Mouse (Mus musculus): Measurements from ENCODE around the gene Fgf22. TPM values are rescaled to one million over a fixed set of nuclear protein-coding genes. Genes with fewer than 3 reads are reported as not detected.

Fgf22 gene
- polyA plus RNA-seq, 1 experiment from 2014 or later = 1.00 TPM

DNA sequence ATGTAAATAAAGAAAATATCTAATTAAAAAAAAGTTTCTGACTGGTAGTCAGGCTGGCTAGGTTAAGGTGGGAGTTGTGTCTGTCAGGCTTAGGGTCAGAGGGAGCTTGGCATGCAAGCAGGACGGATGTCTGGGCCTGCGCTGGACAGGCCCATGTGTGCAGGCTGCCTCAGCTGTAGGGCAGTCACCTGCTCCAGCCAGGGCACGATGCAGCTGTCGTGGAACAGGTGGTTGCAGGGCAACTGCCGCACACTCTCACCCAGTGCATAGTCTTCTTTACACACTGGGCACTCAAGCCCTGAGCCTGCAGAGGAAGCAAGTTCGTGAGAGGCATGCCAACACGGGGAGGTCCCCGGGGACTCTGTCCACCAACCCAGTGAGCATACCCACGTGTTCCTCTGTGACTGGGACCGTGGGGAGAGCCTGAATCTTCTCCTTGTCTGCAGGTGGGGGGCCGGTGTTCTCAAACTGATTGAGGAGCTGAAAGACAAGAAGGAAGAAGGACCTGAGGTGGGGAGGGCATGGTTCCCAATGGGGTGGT, 5.8 kb downstream of the Fgf22 start:
- Histone ChIP-seq H3K27ac (no peak overlapping the region), H3K36me3 (peaks cover 75% of the 10 kb centered on the region), H3K4me2 (no peak overlapping the region), H3K9ac (no peak overlapping the region), H3K27me3 (0 out of 2 replicates have a peak, but pooled peaks cover under 1% of the 10 kb centered on the region), H3K4me1 (replicated peaks) (peaks cover 30% of the 10 kb centered on the region), H3K9me3 (no peaks in the 10 kb centered on the region), H3K4me3 (no peak overlapping the region)
- WGBS = 91% methylated on average over 11 of the region's 11 CpGs
- ATAC-seq (ENCODE audit: low FRiP score) = no peak

DNA sequence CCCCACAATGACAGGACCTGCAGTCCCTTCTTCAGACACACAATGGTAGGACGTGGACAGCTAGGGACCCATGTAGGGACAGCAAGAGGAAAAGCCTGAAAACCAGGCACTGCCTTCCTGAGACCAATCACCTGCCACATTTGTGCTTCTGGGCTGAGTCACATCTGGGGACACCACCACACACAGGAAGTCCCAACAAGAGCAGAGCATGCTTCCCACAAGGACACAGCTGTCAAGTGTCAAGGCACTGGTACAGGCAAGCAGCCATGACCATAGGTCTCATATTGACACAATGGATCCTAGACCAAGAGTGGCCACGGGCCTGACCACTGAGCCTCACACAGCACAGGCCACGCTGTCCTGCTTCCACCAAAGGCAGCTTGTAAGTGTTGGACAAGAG, 8.0 kb downstream of the Fgf22 start:
- 85% methylated on average over 3 of the region's 3 CpGs for WGBS
- no peak for ATAC-seq (ENCODE audit: low FRiP score)
- Histone ChIP-seq H3K9ac (peak overlapping the region; percentile 49; the same call in 1 of the 2 replicates), H3K4me2 (no peak overlapping the region), H3K4me3 (no peak overlapping the region), H3K27ac (no peak overlapping the region), H3K27me3 (no peaks in the 10 kb centered on the region), H3K36me3 (peaks cover 53% of the 10 kb centered on the region), H3K9me3 (no peaks in the 10 kb centered on the region), H3K4me1 (replicated peaks) (peaks cover 37% of the 10 kb centered on the region)

DNA sequence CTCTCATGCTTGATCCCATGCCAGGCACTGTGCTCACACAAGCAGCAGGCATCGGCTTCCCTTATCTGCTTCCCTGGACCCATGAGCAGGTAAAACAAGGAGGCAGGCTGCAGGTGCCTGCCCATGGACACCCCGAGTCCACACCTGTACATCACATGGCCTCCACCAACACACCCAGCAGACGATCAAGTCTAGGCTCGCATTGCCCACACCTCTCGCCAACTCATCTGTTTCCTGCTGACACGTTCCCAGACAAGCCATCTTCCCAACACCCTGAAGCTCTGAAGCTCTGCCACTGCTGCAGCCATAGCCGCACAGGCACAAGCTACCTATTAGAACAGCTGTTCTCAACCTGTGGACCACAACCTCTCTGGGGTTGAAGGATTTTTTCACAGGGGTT, 9.4 kb downstream of the Fgf22 start:
- no peak for ATAC-seq (ENCODE audit: low FRiP score)
- Histone ChIP-seq H3K4me2 (no peak overlapping the region), H3K27ac (no peak overlapping the region), H3K4me3 (no peak overlapping the region), H3K9ac (peak overlapping the region; percentile 95; the same call in 1 of the 2 replicates), H3K36me3 (peaks cover 39% of the 10 kb centered on the region), H3K27me3 (no peaks in the 10 kb centered on the region), H3K9me3 (no peaks in the 10 kb centered on the region), H3K4me1 (replicated peaks) (peaks cover 46% of the 10 kb centered on the region)
- WGBS = 92% methylated on average over 7 of the region's 7 CpGs

DNA sequence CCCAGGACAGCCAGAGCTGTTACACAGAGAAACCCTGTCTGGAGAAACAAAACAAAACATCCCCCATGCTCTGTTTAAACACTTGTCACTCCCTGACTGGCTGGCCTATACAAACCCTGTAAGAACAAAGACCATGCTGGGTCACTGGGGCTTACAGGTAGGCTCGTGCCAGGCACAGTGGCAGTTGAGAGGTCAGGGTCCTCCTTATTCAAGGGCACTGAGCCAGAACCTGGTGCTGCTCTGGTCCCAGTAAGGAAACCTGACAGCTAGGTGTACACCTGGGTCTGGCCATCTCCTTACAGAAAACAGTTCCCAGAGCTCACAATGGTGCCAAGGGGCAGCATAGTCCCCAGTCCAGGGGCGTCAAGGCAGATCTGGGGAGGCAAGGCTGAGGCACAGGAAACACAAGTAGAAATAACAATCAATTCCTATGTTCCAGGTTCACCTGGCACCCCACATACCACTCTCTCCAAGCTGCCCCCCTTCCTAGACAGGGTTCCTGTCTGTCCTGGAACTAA, 10.4 kb downstream of the Fgf22 start:
- Histone ChIP-seq H3K27me3 (no peaks in the 10 kb centered on the region), H3K4me2 (peak overlapping the region; percentile 97), H3K9me3 (no peaks in the 10 kb centered on the region), H3K4me1 (replicated peaks) (peaks cover 46% of the 10 kb centered on the region), H3K36me3 (peaks cover 31% of the 10 kb centered on the region), H3K27ac (no peak overlapping the region), H3K4me3 (peak overlapping the region; percentile 91), H3K9ac (peak overlapping the region; percentile 95)
- 62% methylated on average over 2 of the region's 2 CpGs for WGBS
- ATAC-seq (ENCODE audit: low FRiP score) = no peak

DNA sequence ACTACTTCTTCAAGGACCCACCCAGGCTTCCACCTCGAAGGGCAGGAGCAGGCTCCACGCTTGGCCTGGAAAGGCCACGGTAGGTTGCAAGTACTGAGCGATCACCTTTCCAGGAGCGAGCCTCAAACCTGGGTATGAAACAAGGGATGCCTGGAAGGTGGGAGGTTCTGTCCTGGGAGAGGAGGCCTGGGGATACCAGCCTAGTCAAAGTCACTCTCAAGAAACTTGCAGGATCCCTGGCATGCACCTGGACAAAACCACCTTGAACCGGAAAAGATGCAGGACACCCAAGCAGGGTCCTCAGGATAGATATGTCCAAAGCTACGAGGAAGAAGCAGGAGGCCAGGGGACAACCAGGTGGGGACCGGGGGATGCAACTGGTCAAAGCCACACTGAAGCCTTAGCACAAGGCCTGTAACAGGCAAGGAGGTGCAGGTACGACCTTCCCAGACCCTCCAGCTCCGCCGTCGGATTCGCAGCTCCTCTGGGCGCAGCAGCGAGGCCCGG, 11.2 kb downstream of the Fgf22 start:
- Histone ChIP-seq H3K4me3 (peak overlapping the region; percentile 91), H3K36me3 (peaks cover 23% of the 10 kb centered on the region), H3K27ac (peak overlapping the region; percentile 94), H3K27me3 (peaks cover 7% of the 10 kb centered on the region; the same call in 1 of the 2 replicates), H3K4me2 (peak overlapping the region; percentile 97), H3K9ac (peak overlapping the region; percentile 95), H3K9me3 (no peaks in the 10 kb centered on the region), H3K4me1 (replicated peaks) (peaks cover 46% of the 10 kb centered on the region)
- ATAC-seq (ENCODE audit: low FRiP score) = peak; percentile 9
- 9% methylated on average over 16 of the region's 16 CpGs for WGBS

DNA sequence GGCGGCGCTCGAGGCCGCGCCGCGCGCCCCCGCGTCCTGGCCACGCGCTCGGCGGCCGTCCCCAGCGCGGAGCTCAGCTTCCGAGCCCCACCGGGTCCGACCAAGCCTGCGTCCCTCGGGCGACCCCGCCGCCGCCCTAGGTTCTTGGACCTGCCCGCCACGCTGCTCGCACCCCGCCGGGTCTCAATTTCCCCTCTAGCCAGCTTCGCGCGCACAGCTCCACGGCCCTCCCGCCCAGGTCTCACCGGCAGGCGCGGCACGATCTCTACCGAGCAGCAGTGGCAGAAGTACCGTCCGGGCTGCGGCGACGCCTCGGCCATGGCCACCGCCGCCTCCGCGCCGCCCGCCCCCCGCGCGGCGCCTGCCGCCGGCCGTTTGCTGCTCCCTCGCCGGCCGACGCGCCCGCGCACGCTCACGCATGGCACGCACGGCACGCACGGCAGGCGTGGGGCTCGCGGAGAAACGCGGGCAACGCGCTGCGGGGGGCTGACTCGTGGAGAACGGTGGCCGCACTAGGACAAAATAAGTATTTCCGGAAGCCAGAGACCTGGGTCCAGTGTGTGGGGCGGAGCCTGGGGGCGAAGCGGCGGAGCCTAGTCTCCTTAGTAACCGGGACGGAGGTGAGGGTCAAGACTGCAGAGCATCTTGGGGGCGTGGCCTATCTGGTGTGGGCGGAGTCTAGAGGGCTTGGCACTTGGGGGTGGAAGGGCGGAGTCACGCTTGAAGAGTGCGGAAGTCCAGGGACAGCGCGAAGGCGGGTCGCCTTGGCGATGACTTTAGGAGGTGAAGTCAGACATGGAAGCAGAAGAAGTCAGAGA, 11.8 kb downstream of the Fgf22 start, which contains the start of gene Rnf126:
Gene Rnf126, minus strand, starts transcription at position 445 of the 818 bp plus-strand sequence.
- H3K27me3 ChIP-seq = peaks cover 8% of the 10 kb centered on the region; the same call in 1 of the 2 replicates
- H3K4me2 ChIP-seq = peak within 1 kb of the TSS; percentile 97
- H3K9ac ChIP-seq = peak within 1 kb of the TSS; percentile 95
- peaks cover 17% of the 10 kb centered on the region for H3K36me3 ChIP-seq
- peak; percentile 89 for ATAC-seq (ENCODE audit: low FRiP score)
- peaks cover 46% of the 10 kb centered on the region for H3K4me1 ChIP-seq (replicated peaks)
- H3K27ac ChIP-seq = peak within 1 kb of the TSS; percentile 94
- under 1% methylated on average over 101 of the region's 101 CpGs for WGBS
- H3K4me3 ChIP-seq = peak within 1 kb of the TSS; percentile 91
- H3K9me3 ChIP-seq = no peaks in the 10 kb centered on the region

DNA sequence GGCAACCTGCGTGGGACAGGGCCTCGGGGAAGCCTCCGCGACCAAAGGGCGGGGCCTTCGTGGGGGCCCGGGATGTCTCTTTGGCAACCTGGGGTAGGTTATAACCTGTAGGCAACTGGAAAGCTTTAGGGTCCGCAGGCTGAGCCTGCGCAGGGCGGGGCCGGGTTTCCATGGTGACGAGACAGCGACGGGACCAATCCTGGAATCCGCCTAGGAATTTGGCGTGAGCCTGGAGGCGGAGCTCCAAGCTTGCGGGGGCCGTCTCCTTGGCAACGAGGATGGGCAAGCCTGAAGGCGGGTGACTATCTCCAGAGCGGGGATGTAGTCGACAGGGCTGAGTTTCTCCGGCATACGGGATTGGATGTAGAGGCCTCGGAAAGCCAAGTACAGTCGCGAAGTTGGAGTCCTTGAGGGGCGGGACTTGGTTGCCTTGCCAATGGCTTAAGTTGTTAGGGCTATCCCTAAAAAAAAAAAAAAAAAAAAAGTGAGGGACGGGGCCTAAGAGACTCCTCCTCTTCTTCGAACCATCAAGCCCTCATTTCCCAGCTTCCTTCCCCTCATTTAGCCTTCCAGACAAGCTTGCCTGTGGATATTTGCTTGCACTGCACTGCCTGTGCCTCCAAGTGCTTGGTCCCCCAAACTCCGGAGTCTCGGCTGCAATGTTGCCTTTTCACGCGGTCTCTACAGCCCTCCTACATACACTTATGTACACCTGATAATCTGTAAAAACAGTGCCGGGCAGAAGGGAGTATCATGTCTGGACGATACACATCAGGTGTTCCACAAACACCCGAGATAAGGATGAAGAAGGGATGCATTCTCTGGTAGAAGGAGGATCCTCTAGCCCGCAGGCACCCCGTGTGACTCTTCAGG, 12.7 kb downstream of the Fgf22 start:
- WGBS = 11% methylated on average over 40 of the region's 40 CpGs

DNA sequence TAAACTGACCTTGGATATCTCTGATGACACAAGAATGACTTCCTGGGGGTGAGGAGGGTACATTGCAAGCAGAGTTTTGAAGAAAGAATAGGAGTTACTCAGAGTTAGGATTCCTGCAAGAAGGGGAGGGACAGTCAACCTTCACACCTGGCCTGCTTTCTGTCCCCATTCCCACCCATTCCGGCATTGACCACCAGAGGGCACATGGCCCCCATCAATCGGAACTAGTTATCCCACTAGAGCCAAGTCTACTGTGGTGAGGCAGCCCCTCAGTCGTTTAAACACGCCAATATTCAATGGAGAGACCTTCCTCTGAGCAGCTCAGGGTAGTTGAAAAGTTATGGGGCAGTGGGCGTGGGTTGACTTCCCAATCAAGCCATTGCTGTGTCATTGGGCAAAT, 13.5 kb downstream of the Fgf22 start:
- peaks cover 40% of the 10 kb centered on the region for H3K4me1 ChIP-seq (replicated peaks)
- no peak for ATAC-seq (ENCODE audit: low FRiP score)
- no peaks in the 10 kb centered on the region for H3K36me3 ChIP-seq
- no peak overlapping the region for H3K4me3 ChIP-seq
- no peaks in the 10 kb centered on the region for H3K9me3 ChIP-seq
- H3K4me2 ChIP-seq = peak overlapping the region; percentile 97; the same call in 1 of the 2 replicates
- 2% methylated on average over 5 of the region's 5 CpGs for WGBS
- H3K27me3 ChIP-seq = peaks cover 8% of the 10 kb centered on the region; the same call in 1 of the 2 replicates
- H3K9ac ChIP-seq = no peak overlapping the region
- H3K27ac ChIP-seq = peak overlapping the region; percentile 94; the same call in 1 of the 2 replicates

More for the DNA sequence above, 12.7 kb downstream of the Fgf22 start:
- ATAC-seq (ENCODE audit: low FRiP score) = peak; percentile 88
- peak overlapping the region; percentile 94 for H3K27ac ChIP-seq
- peaks cover 8% of the 10 kb centered on the region for H3K36me3 ChIP-seq
- H3K27me3 ChIP-seq = peaks cover 8% of the 10 kb centered on the region; the same call in 1 of the 2 replicates
- peak overlapping the region; percentile 97 for H3K4me2 ChIP-seq
- H3K4me3 ChIP-seq = peak overlapping the region; percentile 91
- H3K9me3 ChIP-seq = no peaks in the 10 kb centered on the region
- H3K4me1 ChIP-seq (replicated peaks) = peaks cover 46% of the 10 kb centered on the region
- H3K9ac ChIP-seq = peak overlapping the region; percentile 95

DNA sequence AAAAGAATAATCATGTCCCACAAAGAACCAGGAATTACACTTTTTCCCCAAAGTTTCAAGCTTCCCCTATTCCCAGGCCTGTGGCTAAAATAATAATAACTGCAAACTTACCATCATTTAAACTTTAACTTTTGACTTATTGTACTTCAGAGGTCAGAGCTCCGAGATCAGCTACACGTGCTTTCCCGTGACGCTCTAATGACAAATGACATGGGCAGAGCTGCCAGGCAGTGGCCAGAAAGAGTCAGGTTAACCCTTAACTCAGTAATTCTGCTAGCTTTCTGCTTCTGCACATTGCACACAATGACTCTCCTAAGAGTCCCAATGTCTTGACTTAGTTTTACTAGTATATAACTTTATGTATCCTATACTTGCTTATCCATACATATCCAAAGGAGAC, 14.5 kb downstream of the Fgf22 start:
- no peak for ATAC-seq (ENCODE audit: low FRiP score)
- Histone ChIP-seq H3K9ac (no peak overlapping the region), H3K27ac (no peak overlapping the region), H3K4me3 (no peak overlapping the region), H3K36me3 (no peaks in the 10 kb centered on the region), H3K27me3 (peaks cover 8% of the 10 kb centered on the region; the same call in 1 of the 2 replicates), H3K4me1 (replicated peaks) (peaks cover 30% of the 10 kb centered on the region), H3K4me2 (no peak overlapping the region), H3K9me3 (no peaks in the 10 kb centered on the region)
- WGBS = 25% methylated on average over 4 of the region's 4 CpGs

DNA sequence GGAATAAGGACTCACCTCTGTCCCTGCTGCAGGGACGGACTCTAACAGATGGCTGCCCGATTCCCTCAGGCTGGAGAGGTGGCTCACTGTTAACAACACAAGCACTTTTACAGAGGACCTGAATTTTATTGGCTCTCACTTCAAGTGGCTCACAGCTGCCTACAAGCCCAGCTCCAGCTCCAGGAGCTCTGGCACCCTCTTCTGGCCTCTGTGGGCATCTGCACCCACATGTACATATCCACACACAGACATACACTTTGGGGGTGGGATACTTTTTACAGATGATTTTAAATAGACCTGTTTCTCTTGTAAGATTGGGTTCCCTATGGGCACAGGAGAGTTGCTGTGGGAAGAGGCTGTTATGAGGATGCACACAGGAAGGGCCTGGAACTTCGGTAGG, 17.4 kb downstream of the Fgf22 start:
- Histone ChIP-seq H3K27ac (no peak overlapping the region), H3K9me3 (no peaks in the 10 kb centered on the region), H3K4me3 (no peak overlapping the region), H3K36me3 (no peaks in the 10 kb centered on the region), H3K4me2 (no peak overlapping the region), H3K4me1 (replicated peaks) (peaks cover 17% of the 10 kb centered on the region), H3K27me3 (peaks cover 26% of the 10 kb centered on the region), H3K9ac (no peak overlapping the region)
- WGBS = 98% methylated on average over 3 of the region's 3 CpGs
- no peak for ATAC-seq (ENCODE audit: low FRiP score)

DNA sequence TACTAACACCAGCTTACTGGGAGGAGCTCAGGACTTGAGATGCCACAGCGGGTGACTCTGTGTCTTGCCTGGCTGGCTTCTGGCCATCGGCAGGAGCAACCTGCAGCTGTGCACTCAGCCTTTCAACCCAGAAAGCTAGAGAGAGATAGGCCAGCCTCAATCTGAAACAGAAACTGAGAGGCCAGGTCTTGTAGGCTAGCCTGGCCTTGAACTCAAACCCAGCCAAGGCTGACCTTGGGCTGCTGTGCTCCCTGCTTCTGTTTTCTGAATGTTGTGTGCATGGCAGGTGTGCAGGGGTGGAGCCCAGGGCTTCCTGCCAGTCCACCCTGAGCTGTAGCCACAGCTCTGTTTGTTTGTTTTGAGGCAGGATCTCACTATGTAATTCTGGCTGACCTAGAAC, 18.3 kb downstream of the Fgf22 start:
- H3K9me3 ChIP-seq = no peaks in the 10 kb centered on the region
- WGBS = 93% methylated on average over 2 of the region's 2 CpGs

More for the DNA sequence above, 18.3 kb downstream of the Fgf22 start:
- Histone ChIP-seq H3K4me1 (replicated peaks) (peaks cover 16% of the 10 kb centered on the region), H3K9ac (no peak overlapping the region), H3K4me2 (no peak overlapping the region), H3K36me3 (no peaks in the 10 kb centered on the region), H3K27ac (no peak overlapping the region), H3K27me3 (peaks cover 35% of the 10 kb centered on the region), H3K4me3 (no peak overlapping the region)
- ATAC-seq (ENCODE audit: low FRiP score) = no peak
